Mouse (Mus musculus) midbrain, postnatal 0 days (tissue): ENCODE results near the gene Pde6c. TPM values are rescaled to one million over a fixed set of nuclear protein-coding genes. Genes with fewer than 3 reads are reported as not detected.

Source experiments
- ATAC-seq: fragments of 200-750 bp; cut with Nextera tagmentation; 2 replicates; pipeline ENCODE4 v1.8.0; 2017; ENCODE audit warnings: moderate number of reproducible peaks, mild to moderate bottlenecking, moderate TSS enrichment, moderate library complexity; ENCODE audit not compliant: low FRiP score
- DNase-seq: peaks from one replicate; pipeline ENCODE4 v3.0.0-alpha.2; 2015; ENCODE audit warnings: low spot score
- H3K27ac ChIP-seq: fragments of 300-500 bp; sonication (generic); 2 replicates; pipeline ENCODE4 v1.5.1; 2014; ENCODE audit warnings: low read depth, mild to moderate bottlenecking, low read length, mixed read lengths
- H3K27me3 ChIP-seq: fragments of 300-500 bp; sonication (generic); 2 replicates; pipeline ENCODE4 v1.6.1; 2014; ENCODE audit warnings: low read length, control low read depth, mixed read lengths; ENCODE audit not compliant: insufficient read depth
- H3K36me3 ChIP-seq: fragments of 300-500 bp; sonication (generic); 2 replicates; pipeline ENCODE4 v1.6.1; 2014; ENCODE audit warnings: low read length, control low read depth, mixed read lengths; ENCODE audit not compliant: insufficient read depth
- H3K4me1 ChIP-seq: fragments of 300-500 bp; sonication (generic); 2 replicates; pipeline ENCODE4 v1.6.1; 2014; ENCODE audit warnings: mild to moderate bottlenecking, control low read depth, antibody characterized with exemption, low read length, mixed read lengths; ENCODE audit not compliant: insufficient read depth
- H3K4me2 ChIP-seq: fragments of 300-500 bp; sonication (generic); 2 replicates; pipeline ENCODE4 v1.6.1; 2014; ENCODE audit warnings: low read depth, mild to moderate bottlenecking, low read length, mixed read lengths; ENCODE audit not compliant: poor library complexity, severe bottlenecking
- H3K4me3 ChIP-seq: fragments of 300-500 bp; sonication (generic); 2 replicates; pipeline ENCODE4 v1.5.1; 2014; ENCODE audit warnings: low read depth, mild to moderate bottlenecking, low read length, moderate library complexity
- H3K9ac ChIP-seq: fragments of 300-500 bp; sonication (generic); replicated peaks from 2 replicates; pipeline ENCODE4 v1.6.1; 2014; ENCODE audit warnings: mild to moderate bottlenecking, low read length, moderate library complexity, mixed read lengths; ENCODE audit not compliant: poor library complexity, severe bottlenecking
- H3K9me3 ChIP-seq: fragments of 300-500 bp; sonication (generic); 2 replicates; pipeline ENCODE4 v1.6.1; 2016; ENCODE audit warnings: low read length, control low read depth
- CTCF ChIP-seq: IDR thresholded peaks from 2 replicates; pipeline ENCODE4 v1.5.1; 2016; ENCODE audit warnings: antibody characterized with exemption, mild to moderate bottlenecking
- WGBS: fragments of 180-500 bp; shearing (Covaris S2); extraction: QIAGEN DNeasy Blood & Tissue Kit; methylation state at CpG from one replicate; pipeline ENCODE4 v1.1.7; 2014; 5-methylcytosine and 5-hydroxymethylcytosine counted together
- polyA plus RNA-seq: library from polyadenylated mRNA; unstranded; fragments of >200 nt; fragmentation: Nextera tagmentation; extraction: Ambion mirVana; gene quantifications from 2 replicates; pipeline ENCODE4 v1.2.1, GENCODE M21; 2015
- total RNA-seq: library from RNA; depleted of rRNA; stranded (reverse); fragments of >200 nt; gene quantifications from 2 replicates; pipeline ENCODE4 v1.2.3, GENCODE M21; 2014; rRNA removed

The Pde6c gene
- total and polyA plus RNA-seq, 2 experiments from 2014 or later = 0.19 TPM; not detected in 1

GRCm38 (mm10) chr19:38224685-38225060, 92.1 kb downstream of the Pde6c start:
- no peak for TF ChIP-seq CTCF
- WGBS = 5% methylated on average over 9 of the region's 9 CpGs
- peak; percentile 50 for ATAC-seq

GRCm38 (mm10) chr19:38228699-38229098, 96.1 kb downstream of the Pde6c start:
- no peak for DNase-seq
- 55% methylated on average over 2 of the region's 2 CpGs for WGBS
- no peaks in the 10 kb centered on the region for H3K4me1 ChIP-seq
- no peaks in the 10 kb centered on the region for H3K27me3 ChIP-seq
- no peak overlapping the region for H3K9ac ChIP-seq
- no peaks in the 10 kb centered on the region for H3K36me3 ChIP-seq
- no peak overlapping the region for H3K27ac ChIP-seq
- H3K9me3 ChIP-seq = no peaks in the 10 kb centered on the region
- peak; percentile 42 for TF ChIP-seq CTCF
- no peak overlapping the region for H3K4me2 ChIP-seq
- no peak for ATAC-seq
- no peak overlapping the region for H3K4me3 ChIP-seq

More at GRCm38 (mm10) chr19:38224685-38225060, 92.1 kb downstream of the Pde6c start:
- H3K4me1 ChIP-seq = peaks cover 4% of the 10 kb centered on the region; the same call in 1 of the 2 replicates
- H3K4me3 ChIP-seq = peak overlapping the region; percentile 49
- H3K27me3 ChIP-seq = no peaks in the 10 kb centered on the region
- no peaks in the 10 kb centered on the region for H3K9me3 ChIP-seq
- H3K4me2 ChIP-seq = peak overlapping the region; percentile 53
- no peaks in the 10 kb centered on the region for H3K36me3 ChIP-seq
- peak overlapping the region; percentile 93 for H3K27ac ChIP-seq
- peak; percentile 70 for DNase-seq
- peak overlapping the region; percentile 66 for H3K9ac ChIP-seq

GRCm38 (mm10) chr19:38232087-38232486, 99.5 kb downstream of the Pde6c start:
- Histone ChIP-seq H3K4me3 (no peak overlapping the region), H3K27ac (no peak overlapping the region), H3K36me3 (no peaks in the 10 kb centered on the region), H3K27me3 (no peaks in the 10 kb centered on the region), H3K9me3 (no peaks in the 10 kb centered on the region), H3K4me2 (no peak overlapping the region), H3K9ac (no peak overlapping the region), H3K4me1 (no peaks in the 10 kb centered on the region)
- no peak for TF ChIP-seq CTCF
- ATAC-seq (no peak), DNase-seq (no peak)
- WGBS = 23% methylated on average over 8 of the region's 8 CpGs

- H3K27ac ChIP-seq = no peak overlapping the region
- H3K9ac ChIP-seq = no peak overlapping the region
- no peaks in the 10 kb centered on the region for H3K9me3 ChIP-seq
- H3K36me3 ChIP-seq = no peaks in the 10 kb centered on the region
- no peak overlapping the region for H3K4me3 ChIP-seq
- H3K4me2 ChIP-seq = no peak overlapping the region
- H3K27me3 ChIP-seq = no peaks in the 10 kb centered on the region
- ATAC-seq (no peak), DNase-seq (no peak)
- 2% methylated on average over 4 of the region's 4 CpGs for WGBS
- no peak for TF ChIP-seq CTCF
- H3K4me1 ChIP-seq = no peaks in the 10 kb centered on the region
Measured at GRCm38 (mm10) chr19:38232516-38232915, 99.9 kb downstream of the Pde6c start.

Other genes starting within 250 kb of the Pde6c start
- 5.4 and 6.5 TPM in 2 replicates for gene Myof, start 89.2 kb upstream of the Pde6c start, total RNA-seq
- gene Myof, start 89.2 kb upstream of the Pde6c start, polyA plus RNA-seq = 1.9 and 2.1 TPM in 2 replicates
- gene Cep55, start 77.8 kb upstream of the Pde6c start, total RNA-seq = 1.3 and 2.3 TPM in 2 replicates
- 0.88 and 0.90 TPM in 2 replicates for gene Cep55, start 77.8 kb upstream of the Pde6c start, polyA plus RNA-seq
- 0.16 TPM in 1 of 2 replicates, not detected in the other for gene Ffar4, start 35.7 kb upstream of the Pde6c start, total RNA-seq
- gene Ffar4, start 35.7 kb upstream of the Pde6c start, polyA plus RNA-seq = 0.12 and 0.51 TPM in 2 replicates
- gene Rbp4, start 7.5 kb upstream of the Pde6c start, total RNA-seq = 0.47 and 11.1 TPM in 2 replicates
- gene Rbp4, start 7.5 kb upstream of the Pde6c start, polyA plus RNA-seq = 7.8 and 10.1 TPM in 2 replicates
- gene Fra10ac1, start 91.4 kb downstream of the Pde6c start, total RNA-seq = 4.9 and 10.1 TPM in 2 replicates
- gene Fra10ac1, start 91.4 kb downstream of the Pde6c start, polyA plus RNA-seq = 25.5 and 31.4 TPM in 2 replicates
- 27.0 and 32.8 TPM in 2 replicates for gene Lgi1, start 131.8 kb downstream of the Pde6c start, total RNA-seq
- gene Lgi1, start 131.8 kb downstream of the Pde6c start, polyA plus RNA-seq = 22.5 and 28.3 TPM in 2 replicates